Mouse (Mus musculus): ENCODE results near the gene Snrnp200. TPM values are rescaled to one million over a fixed set of nuclear protein-coding genes. Genes with fewer than 3 reads are reported as not detected.

The Snrnp200 gene
- polyA plus RNA-seq, 1 experiment from 2014 or later = 75.8 TPM

Other genes starting within 250 kb of the Snrnp200 start
- gene Ap4e1, start 199.7 kb upstream of the Snrnp200 start, polyA plus RNA-seq (2014; fragmentation: Nextera tagmentation; extraction: Ambion mirVana) = 7.7 and 12.3 TPM in 2 replicates
- gene Blvra, start 137.7 kb upstream of the Snrnp200 start, polyA plus RNA-seq (2014; fragmentation: Nextera tagmentation; extraction: Ambion mirVana) = 23.9 and 27.3 TPM in 2 replicates
- 10.7 and 19.6 TPM in 2 replicates for gene Ncaph, start 74.4 kb upstream of the Snrnp200 start, polyA plus RNA-seq (2014; fragmentation: Nextera tagmentation; extraction: Ambion mirVana)
- 5.6 and 6.4 TPM in 2 replicates for gene Itpripl1, start 64.9 kb upstream of the Snrnp200 start, polyA plus RNA-seq (2014; fragmentation: Nextera tagmentation; extraction: Ambion mirVana)
- gene 1810024B03Rik, start 106 bp upstream of the Snrnp200 start, polyA plus RNA-seq (2014; fragmentation: Nextera tagmentation; extraction: Ambion mirVana) = 1.2 and 1.3 TPM in 2 replicates
- gene Ciao1, start 39.4 kb downstream of the Snrnp200 start, polyA plus RNA-seq (2014; fragmentation: Nextera tagmentation; extraction: Ambion mirVana) = 50.4 and 56.4 TPM in 2 replicates
- gene Tmem127, start 39.5 kb downstream of the Snrnp200 start, polyA plus RNA-seq (2014; fragmentation: Nextera tagmentation; extraction: Ambion mirVana) = 35.0 and 35.4 TPM in 2 replicates
- gene Stard7, start 61.8 kb downstream of the Snrnp200 start, polyA plus RNA-seq (2014; fragmentation: Nextera tagmentation; extraction: Ambion mirVana) = 77.1 and 113 TPM in 2 replicates
- 10.1 and 12.7 TPM in 2 replicates for gene Dusp2, start 127.8 kb downstream of the Snrnp200 start, polyA plus RNA-seq (2014; fragmentation: Nextera tagmentation; extraction: Ambion mirVana)
- gene Astl, start 130.3 kb downstream of the Snrnp200 start, polyA plus RNA-seq (2014; fragmentation: Nextera tagmentation; extraction: Ambion mirVana) = not detected in 2 replicates
- 0.08 TPM in 1 of 2 replicates, not detected in the other for gene Adra2b, start 154.8 kb downstream of the Snrnp200 start, polyA plus RNA-seq (2014; fragmentation: Nextera tagmentation; extraction: Ambion mirVana)
- 0.08 TPM in 2 replicates for gene Gpat2, start 216.8 kb downstream of the Snrnp200 start, polyA plus RNA-seq (2014; fragmentation: Nextera tagmentation; extraction: Ambion mirVana)
- 37.0 and 42.8 TPM in 2 replicates for gene Fahd2a, start 236.2 kb downstream of the Snrnp200 start, polyA plus RNA-seq (2014; fragmentation: Nextera tagmentation; extraction: Ambion mirVana)